Mouse (Mus musculus) testis, postnatal 10 days (tissue): ENCODE measurements around the gene Nfic.

Experiments used
- DNase-seq: peaks from one replicate; pipeline ENCODE4 v3.0.0; 2021; ENCODE audit warnings: low spot score

The Nfic gene

DNA sequence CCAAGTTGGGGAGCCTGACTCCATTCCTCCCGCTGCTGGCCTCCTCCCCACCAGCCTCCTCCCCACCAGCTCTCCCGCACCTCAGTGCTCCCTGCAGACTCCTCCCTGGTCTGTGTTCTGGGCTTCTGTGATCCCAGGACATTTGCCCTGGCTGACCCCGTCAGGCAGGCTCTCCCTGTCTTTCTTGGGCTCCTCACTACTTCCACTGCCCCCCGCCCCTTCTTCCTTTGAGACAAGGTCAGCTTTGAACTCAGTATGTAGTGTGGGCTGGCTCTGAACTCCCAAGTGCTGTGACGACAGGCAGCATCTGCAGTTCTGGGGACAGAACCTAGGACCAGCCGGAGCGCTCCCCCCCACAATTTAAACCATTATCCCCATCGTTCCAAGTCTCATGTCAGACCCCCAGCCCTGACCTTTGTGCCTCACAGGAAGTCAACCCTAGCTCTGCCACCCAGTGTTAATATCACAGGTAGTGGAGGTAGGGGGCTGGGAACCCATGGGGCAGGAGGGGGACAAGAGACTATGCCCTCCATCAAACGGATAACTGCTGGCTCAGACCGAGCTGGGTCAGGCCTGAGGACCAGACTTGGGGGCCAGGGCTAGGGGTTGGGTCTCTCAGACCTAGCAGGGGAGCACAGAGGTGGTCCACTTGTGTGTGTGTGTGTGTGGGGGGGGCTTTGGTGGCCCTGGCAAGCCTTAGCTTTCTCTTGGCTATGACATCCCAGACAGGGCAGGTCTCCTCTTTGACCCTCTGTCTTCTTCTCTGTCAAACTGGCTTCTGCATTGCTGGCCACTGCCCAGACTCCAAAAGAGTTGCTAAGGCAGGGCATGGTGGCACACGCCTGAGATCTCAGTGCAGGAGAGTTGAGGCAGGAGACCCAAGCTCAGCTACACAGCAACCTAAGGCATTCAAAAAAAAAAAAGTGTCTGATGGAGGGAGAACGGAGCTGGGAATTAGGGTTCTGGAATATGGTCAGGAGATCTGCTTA lies 37.9 kb downstream of the Nfic start:
- peak; percentile 49 for DNase-seq

DNA sequence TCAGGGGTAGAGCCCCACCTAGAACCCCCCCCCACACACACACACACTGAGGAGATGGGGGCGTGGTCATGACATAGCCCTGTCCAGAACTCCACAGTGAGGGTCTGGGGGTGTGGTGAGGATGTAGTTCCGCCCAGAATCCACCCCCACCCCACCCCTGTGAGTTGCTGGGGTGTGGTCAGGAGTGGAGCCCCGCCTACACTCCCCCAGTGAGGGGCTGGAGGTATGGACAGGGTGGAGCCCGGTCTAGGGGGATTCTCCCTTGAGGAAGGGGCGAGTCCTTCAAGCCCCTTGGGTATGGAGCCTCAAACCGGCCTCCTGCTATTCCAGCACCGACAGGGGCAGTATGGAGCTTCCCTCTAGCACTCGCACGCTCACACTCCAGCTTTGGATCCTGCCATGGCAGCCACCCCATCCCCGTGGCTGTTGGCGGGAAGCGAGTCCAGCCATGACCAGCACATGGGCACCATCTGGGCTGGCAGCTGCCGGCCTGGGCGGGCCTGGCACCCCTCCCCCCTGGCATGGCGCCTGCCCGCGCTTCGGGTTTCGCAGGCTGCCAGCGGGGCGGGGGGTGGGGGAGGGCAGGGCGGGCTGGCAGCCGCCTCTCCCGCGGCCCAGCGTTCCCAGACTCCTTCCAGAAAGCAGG lies 38.7 kb downstream of the Nfic start:
- DNase-seq: peak; percentile 89

DNA sequence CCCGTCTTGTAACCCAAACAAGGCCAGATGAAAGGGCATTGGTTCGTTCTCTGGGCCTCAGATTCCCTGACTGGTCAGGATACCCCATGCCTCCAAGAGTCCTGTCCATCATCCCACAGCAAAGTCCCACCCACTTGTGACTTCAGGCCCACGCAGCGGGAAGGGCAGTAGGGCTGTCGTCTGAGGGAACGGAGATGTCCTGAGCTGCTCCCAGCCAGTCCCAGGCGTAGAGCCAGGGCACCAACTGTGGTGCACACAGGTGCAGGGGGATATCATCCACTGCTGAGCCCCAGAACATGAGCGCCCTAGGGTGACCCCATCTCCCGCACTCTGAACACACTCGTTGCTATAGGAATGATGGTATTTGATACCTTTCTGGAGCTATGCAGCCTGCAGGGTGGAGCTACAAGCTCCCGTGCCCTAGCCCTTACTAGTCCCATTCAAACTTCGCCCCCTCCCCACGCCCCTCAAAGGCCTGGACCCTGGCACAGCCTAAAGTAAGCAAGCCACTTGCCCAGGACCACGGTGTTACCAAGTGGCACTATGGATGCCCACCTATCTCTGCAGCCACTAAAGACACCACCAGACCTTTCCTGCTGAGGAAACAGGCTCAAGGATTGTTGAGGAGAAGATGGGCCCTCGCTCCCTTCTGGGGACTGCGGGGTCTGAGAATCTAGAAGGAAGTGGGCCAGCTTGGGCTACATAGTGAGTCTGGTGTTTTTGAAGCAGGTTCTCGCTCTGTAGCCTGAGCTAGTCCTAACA lies 39.7 kb downstream of the Nfic start:
- DNase-seq: peak; percentile 66

GRCm38 (mm10) chr10:81415146-81415545 lies 40.3 kb downstream of the Nfic start:
- no peak for DNase-seq

- peak; percentile 76 for DNase-seq
Measured at GRCm38 (mm10) chr10:81414682-81415081, 40.8 kb downstream of the Nfic start.

DNA sequence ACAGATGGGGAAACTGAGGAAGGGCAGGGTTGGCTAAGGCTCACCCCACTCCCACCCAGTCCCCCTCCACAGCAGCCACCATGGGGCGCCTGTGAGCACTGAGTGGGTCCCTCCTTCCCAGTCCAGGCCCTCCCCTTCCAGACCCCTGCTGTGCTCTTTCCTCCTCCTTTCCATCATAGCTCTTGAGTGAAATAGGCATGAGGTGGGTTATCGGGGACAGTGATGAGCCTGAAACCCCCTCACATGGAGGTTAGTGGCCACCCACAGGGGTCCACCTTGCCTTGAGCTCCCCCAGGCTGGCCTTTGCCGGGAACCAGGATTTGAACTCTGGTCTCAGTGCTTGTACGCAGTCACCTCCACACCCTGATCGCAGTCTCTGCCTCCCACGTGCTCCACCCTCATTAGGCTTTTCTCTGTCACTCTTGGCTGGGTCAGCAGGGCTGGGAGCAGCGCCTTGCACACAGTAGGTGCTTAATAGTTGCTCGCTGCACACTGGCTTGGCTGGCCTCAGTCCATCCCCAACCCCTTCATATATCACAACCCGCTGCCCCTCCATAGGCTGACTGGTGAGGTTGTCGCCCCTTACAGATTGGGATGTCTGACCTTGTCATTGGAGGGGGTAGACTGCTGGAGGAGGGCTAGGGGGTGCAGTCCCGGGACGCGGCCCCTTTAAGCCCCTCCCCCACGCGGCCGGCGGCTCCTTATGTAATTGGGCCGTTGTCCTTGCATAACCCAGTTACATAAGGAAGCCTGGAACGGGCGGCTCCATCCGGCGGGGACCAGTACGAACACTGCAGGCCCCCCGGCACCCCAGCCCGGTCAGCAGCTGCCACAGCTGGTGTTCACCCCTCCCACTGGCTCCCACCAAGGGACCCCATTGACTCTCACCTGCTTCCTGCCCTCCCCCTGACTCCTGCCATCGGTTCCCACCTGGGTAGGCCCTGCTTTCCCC lies 41.8 kb downstream of the Nfic start:
- DNase-seq: peak; percentile 93

GRCm38 (mm10) chr10:81412586-81413309 lies 42.7 kb downstream of the Nfic start:
- no peak for DNase-seq

GRCm38 (mm10) chr10:81411471-81412400 lies 43.7 kb downstream of the Nfic start:
- DNase-seq: peak; percentile 89

DNA sequence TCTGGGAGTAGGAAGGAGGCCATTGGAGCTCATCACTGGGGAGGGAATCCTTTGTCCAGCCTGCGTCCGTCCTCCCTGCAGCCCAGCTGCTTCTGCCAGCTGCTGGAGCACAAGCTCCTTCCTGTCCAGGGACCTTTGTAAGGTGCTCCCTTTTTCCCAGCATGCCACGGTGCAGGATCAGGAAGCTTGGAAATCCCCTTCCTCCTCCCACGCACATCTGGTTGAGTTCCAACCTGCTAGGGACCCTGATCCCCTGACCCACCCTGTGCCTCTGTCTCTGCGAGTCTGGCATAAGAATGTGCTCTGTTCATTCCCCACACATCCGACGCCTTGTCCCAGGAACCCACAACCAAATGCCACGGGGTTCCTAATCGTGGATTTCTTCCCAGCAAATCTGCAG lies 44.5 kb downstream of the Nfic start:
- peak; percentile 73 for DNase-seq

DNA sequence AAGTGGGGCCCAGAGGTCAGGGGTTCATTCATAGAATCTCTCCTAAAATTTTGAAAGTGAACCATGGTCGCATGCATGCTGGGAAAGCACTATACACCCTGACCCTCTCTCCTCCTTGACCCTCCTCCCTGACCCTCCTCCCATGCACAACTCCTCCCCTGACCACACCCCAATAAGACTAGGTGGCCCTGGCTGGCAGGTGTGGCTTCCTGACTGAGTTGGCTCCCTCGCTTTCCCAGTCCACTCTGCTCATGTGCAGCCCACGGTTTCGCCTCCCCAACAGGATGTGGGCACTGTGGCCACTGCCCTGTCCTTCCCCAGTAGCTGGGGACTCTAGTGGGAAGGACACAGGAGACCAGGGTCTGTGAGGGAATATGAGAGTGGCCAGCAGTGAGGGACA lies 45.1 kb downstream of the Nfic start:
- DNase-seq: no peak

GRCm38 (mm10) chr10:81409330-81409729 lies 46.1 kb downstream of the Nfic start:
- DNase-seq: peak; percentile 58

DNA sequence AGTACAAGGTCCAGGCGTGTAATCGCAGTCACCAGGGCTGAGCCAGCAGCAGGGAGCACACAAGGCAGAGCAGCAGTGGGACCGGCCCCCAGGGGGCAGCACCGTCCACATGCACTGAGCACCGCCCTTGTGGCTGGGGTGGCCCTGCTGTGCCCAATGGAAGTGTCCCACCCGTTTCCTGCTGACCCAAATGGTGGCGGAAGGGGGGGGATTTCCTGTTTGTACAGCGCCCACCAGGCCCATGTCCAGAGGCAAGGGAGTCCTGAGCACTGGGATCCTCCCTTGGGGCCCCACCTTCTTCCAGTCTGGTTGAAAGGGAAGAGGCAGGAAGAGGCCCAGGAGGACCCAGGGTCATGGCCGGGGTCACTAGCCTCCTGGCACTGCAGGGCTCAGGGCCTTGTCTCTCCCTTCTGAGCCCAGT lies 46.6 kb downstream of the Nfic start:
- peak; percentile 91 for DNase-seq

DNA sequence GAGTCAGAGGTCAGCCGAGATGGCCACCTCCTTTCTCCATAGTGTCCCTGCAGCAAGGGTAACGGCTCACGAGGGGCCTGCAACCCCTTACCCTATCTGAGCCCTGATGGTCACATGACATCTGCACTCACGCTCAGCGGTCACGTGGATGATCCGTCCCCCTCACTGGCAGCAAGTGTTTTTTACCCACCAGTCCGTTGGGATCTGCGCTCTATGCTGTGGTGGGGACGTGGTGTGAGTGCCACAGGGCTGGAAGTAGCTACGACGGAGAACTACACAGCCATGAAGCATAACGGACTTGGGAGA lies 47.1 kb downstream of the Nfic start:
- DNase-seq: no peak

GRCm38 (mm10) chr10:81407539-81408423 lies 47.7 kb downstream of the Nfic start:
- DNase-seq: peak; percentile 71

DNA sequence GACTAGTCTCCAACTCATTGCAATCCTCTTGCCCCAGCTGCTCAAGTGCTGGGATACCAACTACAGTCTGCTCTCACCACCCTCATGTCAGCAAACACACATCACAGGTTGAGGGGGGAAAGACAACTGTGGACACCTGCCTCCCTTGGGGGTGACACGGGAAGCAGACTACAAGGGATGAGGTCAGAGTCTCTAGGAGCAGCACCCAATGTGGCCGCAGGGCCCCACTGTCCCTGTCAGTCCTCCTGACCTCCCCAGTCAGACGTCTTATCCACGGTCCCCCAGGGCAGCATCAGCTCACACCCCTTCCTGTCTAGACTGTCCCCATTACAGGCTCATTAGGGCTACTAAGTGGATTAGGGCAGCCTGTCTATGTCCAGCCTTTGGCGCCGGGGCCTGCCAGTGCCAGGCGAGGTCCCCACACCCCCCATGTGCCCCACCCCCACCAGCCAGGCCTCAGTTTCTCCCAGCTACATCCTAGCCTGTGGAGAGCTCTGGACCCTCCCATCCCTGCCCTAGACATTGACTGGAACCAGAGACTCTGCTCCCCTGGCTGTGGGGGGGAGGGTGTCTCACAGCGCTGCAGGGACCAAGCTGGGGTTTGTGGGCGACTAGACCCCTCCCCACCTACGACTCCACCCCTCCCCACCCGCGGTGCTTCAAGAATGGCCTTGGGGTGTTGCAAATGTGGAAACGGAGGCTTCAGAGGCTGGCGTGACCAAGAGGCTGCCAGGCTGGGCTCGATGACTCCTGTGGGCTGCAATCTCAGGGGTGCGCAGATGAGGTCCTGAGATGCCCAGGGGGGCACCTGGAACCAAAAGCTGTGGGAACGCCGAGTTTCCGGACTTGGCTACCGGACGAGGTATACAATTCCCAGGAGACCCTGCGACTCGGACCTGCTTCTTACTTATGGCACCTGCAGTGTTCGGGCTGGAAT lies 48.7 kb downstream of the Nfic start:
- no peak for DNase-seq

- DNase-seq: peak; percentile 84
Measured at GRCm38 (mm10) chr10:81405588-81406201, 49.7 kb downstream of the Nfic start.

DNA sequence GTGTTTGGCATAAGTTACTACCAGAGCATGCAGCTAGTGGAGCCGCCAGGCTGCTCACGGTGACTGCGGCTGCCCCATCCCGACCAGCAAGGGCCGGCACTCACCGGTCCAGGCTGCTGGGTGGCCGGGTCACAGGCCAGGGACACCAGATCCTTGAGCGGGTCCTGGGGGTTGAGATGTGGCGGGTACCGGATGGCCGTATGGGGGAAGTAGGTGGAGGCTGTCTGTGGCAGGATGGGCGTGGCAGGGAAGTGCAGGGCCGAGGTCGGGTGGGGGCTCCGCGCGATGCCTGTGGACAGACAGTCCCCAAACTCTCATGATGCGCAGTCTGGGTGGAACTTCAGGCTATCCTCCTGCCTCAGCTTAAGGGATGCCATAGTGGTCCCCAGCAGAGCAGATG lies 50.7 kb downstream of the Nfic start:
- DNase-seq: no peak
